Mouse (Mus musculus) kidney, postnatal 14 days (tissue): ENCODE measurements at regions not wholly inside any gene's neighbourhood (a gene's known extent, or its start where the extent isn't known, plus 50 kb on each side); places are given as distances from the start of the nearest gene placed in this dataset.

Source experiments
- DNase-seq: peaks from one replicate; pipeline ENCODE4 v3.0.0; 2022; ENCODE audit warnings: mixed read lengths

DNA sequence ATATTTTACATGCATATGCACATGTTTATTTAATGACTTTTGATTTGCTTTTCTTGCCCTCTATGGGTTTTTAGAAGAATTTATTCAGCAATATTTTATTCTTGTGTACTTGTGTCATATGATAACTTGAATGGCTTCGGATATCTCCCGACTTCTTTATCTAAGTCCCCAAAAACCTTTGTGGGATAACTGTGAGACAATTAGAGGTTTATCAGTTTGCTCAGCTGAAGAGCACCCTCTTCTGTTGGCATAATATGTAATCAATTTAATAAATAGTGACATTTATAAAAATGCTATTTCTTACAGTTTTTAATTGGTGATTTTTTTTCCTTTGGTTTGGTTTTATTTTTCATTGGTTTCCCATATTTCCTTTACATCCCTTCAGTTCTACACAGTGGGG is 194.2 kb upstream of the Tent5a start:
- DNase-seq: no peak

- no peak for DNase-seq
Measured at GRCm38 (mm10) chr9:85520941-85521340, 193.8 kb upstream of the Tent5a start.

DNA sequence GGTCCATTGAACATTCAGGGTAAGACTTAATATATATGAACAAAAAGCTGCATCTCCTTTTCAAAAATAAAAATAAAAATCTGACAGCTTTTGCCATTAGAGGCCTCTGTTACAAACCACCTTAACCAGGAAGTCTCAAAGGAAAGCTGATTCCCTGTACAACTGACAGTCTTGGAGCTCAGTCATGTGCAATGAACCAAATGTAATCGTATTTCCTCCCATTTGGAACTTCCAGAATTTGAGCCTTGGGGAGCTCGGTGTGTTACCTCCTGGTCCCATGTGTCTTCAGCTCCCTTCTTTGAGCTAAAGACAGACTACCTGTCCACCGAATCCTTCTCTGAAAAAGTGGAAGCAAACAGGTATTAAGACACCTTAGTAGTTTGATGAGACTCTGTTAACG is 171.9 kb upstream of the Tent5a start:
- no peak for DNase-seq

DNA sequence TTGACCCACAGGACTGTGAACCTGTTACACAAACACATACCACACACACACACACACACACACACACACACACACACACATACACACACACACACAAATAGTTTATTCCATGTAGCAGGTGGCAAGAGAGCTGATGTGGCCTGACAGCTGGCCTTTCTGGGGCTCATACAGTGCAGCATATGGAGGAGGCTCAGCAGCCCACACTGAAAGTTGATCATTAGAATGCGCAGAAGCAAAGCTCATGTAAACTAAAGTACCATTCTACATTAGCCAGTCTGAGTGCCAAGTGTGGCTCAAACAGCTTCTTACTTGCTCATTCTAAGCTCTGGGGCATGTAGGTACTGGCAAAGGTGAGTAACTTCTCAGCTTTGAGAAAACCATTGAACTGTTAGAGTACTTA is 170.2 kb upstream of the Tent5a start:
- no peak for DNase-seq

DNA sequence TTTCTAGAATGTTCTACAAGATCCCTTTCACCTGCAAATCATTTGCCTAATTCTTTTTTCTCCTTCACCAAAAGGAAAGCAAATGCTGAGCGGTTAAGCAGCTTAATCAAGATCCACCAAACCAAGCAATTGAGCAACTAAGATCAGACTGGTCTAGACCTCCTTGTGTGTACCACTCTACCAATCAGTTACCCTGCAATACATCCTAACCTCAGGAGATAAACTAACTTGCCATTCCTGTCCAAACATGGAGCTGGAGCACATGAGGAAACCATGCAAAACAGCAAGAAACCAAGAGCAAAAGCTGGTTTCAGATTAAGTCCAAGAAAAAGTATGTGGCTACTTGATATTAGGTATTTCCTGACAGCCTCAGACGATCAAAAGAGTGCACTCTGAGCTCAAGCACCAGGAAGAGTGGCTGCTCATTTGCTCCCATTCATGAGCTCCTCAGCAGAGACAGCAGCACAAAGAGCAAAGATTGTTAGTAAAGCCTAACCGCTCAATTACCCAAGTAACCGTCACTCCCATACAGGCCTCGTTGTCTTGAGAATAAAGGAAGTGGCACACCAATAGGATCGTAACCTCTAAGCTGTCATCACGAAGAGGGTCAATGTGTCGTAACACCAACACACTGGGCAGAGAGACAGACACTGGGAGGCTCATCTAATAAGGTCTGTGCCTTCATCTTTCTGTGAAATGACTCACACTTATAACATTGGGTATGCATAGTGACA is 169.5 kb upstream of the Tent5a start:
- no peak for DNase-seq

- no peak for DNase-seq
Measured at GRCm38 (mm10) chr9:85495056-85495455, 167.9 kb upstream of the Tent5a start.

DNA sequence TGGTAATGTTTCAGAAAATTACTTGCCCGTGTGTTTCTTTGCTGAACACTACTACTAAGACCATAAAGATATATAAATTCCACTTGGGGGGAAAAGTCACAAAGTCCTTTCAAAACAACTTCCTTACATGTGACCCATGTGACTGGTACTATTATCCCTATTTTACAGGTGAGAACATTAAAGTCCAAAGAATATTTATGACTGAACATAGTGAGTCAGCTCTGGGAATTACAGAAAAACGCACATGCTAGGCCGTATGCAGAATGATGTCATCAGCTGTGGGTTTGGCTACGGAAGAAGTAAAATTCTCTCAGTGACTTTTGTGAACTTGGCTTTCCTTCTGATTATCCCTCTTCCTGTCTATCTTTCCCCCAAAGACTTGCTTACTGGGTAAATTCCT is 166.6 kb upstream of the Tent5a start:
- no peak for DNase-seq

DNA sequence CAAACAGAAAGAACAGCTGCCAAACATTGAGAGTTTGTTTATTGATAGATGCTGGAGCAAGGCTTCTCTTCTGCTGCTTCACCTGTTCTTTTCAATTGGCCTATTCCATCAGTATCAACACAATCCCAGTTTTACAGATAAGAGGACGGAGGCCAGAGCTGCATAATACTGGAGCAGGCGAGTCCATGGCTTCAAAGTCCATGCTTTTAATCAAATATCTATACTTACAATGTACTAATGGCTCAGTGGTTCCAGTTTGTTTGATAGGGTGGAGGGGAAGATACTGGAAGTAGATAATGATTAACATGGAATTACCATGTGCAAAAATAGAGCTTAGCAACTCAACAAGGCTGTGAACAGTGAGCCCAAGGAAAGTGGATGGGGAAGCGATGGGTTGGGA is 163.2 kb upstream of the Tent5a start:
- DNase-seq: no peak

DNA sequence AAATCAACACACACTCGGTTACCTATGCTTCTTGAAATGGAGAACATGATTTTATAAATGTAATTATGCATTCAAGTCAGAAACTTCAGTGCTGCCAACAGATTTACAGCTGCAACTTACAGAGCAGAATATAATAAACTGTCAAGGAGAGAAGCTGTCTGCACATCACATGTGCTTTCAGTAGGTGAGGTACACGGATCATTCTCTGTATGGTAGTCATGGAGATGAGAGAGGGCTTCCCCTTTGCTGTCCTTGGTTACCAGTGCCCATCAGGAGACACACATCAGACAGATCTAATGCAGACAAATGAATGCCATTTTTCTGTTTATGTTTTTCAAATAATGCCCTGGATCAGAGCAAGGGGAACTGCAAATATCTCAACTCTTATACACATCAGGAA is 160.8 kb upstream of the Tent5a start:
- DNase-seq: no peak

GRCm38 (mm10) chr9:85487052-85487668 is 160.0 kb upstream of the Tent5a start:
- no peak for DNase-seq

- no peak for DNase-seq
Measured at GRCm38 (mm10) chr9:85485749-85486148, 158.6 kb upstream of the Tent5a start.

GRCm38 (mm10) chr9:85483248-85483647 is 156.1 kb upstream of the Tent5a start:
- no peak for DNase-seq

- no peak for DNase-seq
Measured at GRCm38 (mm10) chr9:85480566-85480965, 153.4 kb upstream of the Tent5a start.

GRCm38 (mm10) chr9:85475214-85475613 is 148.1 kb upstream of the Tent5a start:
- no peak for DNase-seq

- no peak for DNase-seq
Measured at GRCm38 (mm10) chr9:85470264-85470821, 143.2 kb upstream of the Tent5a start.

- no peak for DNase-seq
Measured at GRCm38 (mm10) chr9:85469288-85469687, 142.1 kb upstream of the Tent5a start.

GRCm38 (mm10) chr9:85466671-85467070 is 139.5 kb upstream of the Tent5a start:
- DNase-seq: no peak

GRCm38 (mm10) chr9:85459062-85459805 is 132.1 kb upstream of the Tent5a start:
- no peak for DNase-seq

DNA sequence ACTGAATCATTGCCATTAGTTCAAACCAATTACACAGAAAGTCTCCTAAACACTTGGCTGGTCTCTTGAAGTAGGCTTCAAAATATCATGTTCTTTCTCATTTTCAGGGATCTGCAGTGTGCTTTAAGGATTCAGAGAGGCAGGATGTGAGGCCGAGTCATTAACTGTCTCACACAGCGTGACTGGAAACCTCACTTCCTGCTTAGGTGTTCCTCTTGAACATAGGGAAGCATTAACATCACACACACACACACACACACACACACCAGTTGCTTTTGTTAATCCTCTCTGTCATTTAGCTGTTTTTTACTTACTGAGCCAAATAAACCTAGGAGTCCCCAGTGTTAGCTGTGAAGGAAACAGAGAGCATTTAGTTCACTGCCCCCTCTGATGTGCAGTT is 131.2 kb upstream of the Tent5a start:
- no peak for DNase-seq

DNA sequence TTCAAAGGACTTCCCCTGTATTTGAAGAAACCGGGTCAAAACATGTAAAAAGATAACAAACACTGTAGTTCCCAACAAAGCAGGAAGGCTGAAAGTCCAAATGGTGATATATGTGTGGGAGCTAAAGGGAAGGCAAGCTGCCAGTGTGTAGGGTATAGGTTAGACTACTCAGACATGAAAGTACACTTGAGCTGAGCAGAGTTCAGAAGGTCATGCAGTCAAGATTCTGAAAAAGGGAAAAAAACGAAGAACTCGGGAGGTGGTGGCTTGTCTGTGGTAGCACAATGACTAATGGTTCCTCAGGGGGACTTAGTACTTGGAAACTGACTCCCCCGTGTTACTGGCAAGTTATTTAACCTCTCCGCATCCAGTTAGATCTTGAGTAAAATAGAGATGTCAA is 130.3 kb upstream of the Tent5a start:
- no peak for DNase-seq

DNA sequence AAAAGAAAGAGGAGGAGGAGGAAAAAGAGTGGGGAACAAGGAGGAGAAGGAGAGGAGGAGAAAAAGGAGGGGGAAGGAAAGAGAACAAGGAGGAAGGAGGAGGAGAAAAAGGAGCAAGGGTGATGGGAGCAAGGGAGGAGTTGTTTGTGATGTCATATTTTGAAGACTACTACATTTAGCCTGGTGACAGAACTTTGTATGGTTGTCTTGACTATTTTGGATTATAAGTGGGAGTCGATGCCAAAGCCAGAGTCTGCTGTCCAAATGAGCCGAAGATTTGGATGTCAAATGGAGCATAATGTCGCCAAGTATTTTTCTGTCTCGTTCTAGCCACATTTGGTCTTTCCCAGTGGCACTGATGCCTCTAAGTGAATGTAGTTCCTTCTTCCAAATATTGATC is 128.2 kb upstream of the Tent5a start:
- no peak for DNase-seq

GRCm38 (mm10) chr9:85452196-85452857 is 125.2 kb upstream of the Tent5a start:
- no peak for DNase-seq

GRCm38 (mm10) chr9:85451349-85451748 is 124.2 kb upstream of the Tent5a start:
- no peak for DNase-seq
